Mouse (Mus musculus) erythroblast, embryonic 14.5 days (primary cell): ENCODE measurements around the gene Gm28048. TPM values are rescaled to one million over a fixed set of nuclear protein-coding genes. Genes with fewer than 3 reads are reported as not detected.
A peak's percentile ranks its signal among the peaks of the same experiment; 100 is the strongest.

Source experiments
- H3K27me3 ChIP-seq: 2 replicates; pipeline ENCODE4 v1.6.1; 2012; ENCODE audit warnings: inconsistent platforms; ENCODE audit not compliant: control insufficient read depth
- H3K36me3 ChIP-seq: 2 replicates; pipeline ENCODE4 v1.6.1; 2012; ENCODE audit warnings: mild to moderate bottlenecking, inconsistent platforms; ENCODE audit not compliant: control insufficient read depth
- H3K4me1 ChIP-seq: 2 replicates; pipeline ENCODE4 v1.6.1; 2012; ENCODE audit warnings: inconsistent platforms; ENCODE audit not compliant: control insufficient read depth
- H3K4me3 ChIP-seq: replicated peaks from 2 replicates; pipeline ENCODE3; 2012; ENCODE audit warnings: moderate library complexity, mild to moderate bottlenecking, inconsistent platforms
- H3K9me3 ChIP-seq: 2 replicates; pipeline ENCODE4 v1.6.1; 2012; ENCODE audit warnings: low read length, inconsistent platforms, mixed read lengths; ENCODE audit not compliant: control insufficient read depth
- GATA1 ChIP-seq: IDR thresholded peaks from 2 replicates; pipeline ENCODE4 v1.6.1; 2012; ENCODE audit warnings: low read length, inconsistent platforms, mixed read lengths
- TAL1 ChIP-seq: IDR thresholded peaks from 3 replicates; pipeline ENCODE4 v1.6.1; 2012; ENCODE audit warnings: low read length, inconsistent platforms, mixed read lengths
- polyA plus RNA-seq: library from polyadenylated mRNA; stranded (reverse); fragments of >175 nt; gene quantifications from 2 replicates; pipeline ENCODE4 v1.2.3, GENCODE M21; 2012

Gm28048 gene
- polyA plus RNA-seq, 1 experiment: not detected

DNA sequence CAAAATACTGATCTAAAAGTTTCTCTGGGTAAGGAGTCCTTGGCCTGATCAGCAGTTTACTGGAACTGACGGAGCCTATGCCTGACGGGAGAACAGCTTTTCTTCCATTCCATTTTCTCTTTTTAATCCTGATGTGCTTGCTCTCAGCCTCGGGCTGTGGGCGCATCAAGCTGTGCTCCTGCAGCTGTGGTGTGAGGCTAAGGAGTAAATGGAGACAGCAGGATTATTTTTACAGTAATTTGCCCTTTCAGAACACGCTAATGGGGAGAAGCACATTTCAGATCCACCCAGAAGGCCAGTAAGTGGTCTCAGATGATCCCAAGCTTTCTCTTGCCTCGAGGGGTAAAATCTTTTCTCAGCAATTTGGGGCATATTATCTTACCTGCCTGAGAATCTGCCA lies 107.1 kb downstream of the Gm28048 start:
- no peak for TF ChIP-seq GATA1
- no peak for TF ChIP-seq TAL1
- H3K36me3 ChIP-seq: no peaks in the 10 kb centered on the region
- no peaks in the 10 kb centered on the region for H3K27me3 ChIP-seq
- H3K9me3 ChIP-seq: no peaks in the 10 kb centered on the region
- H3K4me1 ChIP-seq: peaks cover 27% of the 10 kb centered on the region
- no peak overlapping the region for H3K4me3 ChIP-seq

DNA sequence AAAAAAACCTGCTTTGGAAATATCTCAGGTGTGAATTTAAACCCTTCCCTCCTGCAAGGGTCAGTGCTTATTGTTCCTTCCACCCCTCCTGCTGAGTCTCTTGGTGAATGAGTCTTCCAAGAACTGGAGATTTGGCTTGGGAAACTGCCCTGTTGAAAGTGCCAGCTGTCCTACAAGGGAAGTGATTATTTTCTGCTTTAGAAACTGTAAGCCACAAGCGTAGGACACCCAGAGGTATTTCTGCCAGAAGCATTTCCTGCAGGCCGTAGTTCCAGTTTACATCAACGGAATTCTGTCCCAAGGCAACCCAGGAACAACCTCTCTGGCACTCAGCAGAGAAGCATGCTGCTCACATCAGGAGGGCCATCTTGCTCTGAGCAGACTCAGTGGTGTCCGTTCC lies 108.5 kb downstream of the Gm28048 start:
- no peaks in the 10 kb centered on the region for H3K9me3 ChIP-seq
- no peaks in the 10 kb centered on the region for H3K27me3 ChIP-seq
- TF ChIP-seq GATA1 (no peak), TAL1 (no peak)
- no peak overlapping the region for H3K4me3 ChIP-seq
- H3K36me3 ChIP-seq: no peaks in the 10 kb centered on the region
- peaks cover 25% of the 10 kb centered on the region for H3K4me1 ChIP-seq

DNA sequence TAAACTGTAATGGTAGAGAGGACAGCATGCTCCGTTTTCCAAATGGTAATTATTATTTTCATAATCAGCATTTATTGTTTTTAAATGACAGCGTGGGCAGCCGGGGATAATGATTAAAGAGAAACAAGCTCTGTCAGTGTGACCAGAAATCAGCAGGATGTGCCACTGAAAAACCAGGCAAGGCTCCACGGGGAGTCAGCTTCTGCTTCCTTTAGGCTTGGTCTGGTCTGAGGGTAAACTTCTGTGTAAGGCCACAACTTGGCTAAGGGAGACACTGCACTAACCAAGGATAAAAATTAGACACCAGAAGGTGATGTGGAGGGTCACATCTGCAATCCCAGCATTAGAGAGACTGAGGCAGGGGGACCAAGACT lies 109.6 kb downstream of the Gm28048 start:
- no peaks in the 10 kb centered on the region for H3K36me3 ChIP-seq
- H3K4me3 ChIP-seq: peak overlapping the region; percentile 47
- no peaks in the 10 kb centered on the region for H3K9me3 ChIP-seq
- peaks cover 20% of the 10 kb centered on the region for H3K4me1 ChIP-seq
- no peaks in the 10 kb centered on the region for H3K27me3 ChIP-seq
- TF ChIP-seq GATA1: no peak
- no peak for TF ChIP-seq TAL1

DNA sequence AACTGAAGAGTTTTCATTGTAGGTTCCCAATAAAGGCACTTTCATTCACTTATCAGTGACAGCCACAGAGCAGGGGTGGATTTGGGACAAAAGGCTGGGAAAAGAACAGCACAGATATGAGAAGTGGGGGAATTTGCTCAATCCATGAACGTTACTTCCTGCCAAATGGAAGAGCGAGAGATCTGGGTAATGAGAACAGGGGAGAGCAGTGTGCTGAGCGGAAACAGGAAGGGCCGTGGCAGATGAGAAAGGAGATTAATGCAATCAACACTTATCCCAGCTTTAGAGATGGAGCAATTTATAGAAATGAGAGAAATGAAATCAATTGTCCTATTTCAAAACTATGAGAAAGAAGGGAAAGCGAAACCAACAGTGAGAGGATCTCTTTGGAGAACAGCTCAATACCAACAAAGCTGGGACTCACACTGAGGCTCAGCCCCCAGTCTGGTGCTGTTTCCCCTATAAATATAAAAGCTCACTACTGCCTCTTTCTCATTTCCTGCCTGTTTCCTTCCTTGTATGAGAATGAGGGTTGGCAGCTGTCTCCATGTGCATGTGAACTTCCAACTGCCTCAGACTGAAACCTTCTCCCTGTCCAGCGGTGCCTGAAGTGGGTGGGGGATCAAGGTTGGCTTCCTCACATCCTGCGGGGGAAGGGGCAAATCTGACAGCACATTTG lies 110.1 kb downstream of the Gm28048 start:
- Histone ChIP-seq H3K4me1 (peaks cover 16% of the 10 kb centered on the region), H3K4me3 (peak overlapping the region; percentile 47), H3K36me3 (no peaks in the 10 kb centered on the region), H3K9me3 (no peaks in the 10 kb centered on the region), H3K27me3 (no peaks in the 10 kb centered on the region)
- no peak for TF ChIP-seq TAL1

DNA sequence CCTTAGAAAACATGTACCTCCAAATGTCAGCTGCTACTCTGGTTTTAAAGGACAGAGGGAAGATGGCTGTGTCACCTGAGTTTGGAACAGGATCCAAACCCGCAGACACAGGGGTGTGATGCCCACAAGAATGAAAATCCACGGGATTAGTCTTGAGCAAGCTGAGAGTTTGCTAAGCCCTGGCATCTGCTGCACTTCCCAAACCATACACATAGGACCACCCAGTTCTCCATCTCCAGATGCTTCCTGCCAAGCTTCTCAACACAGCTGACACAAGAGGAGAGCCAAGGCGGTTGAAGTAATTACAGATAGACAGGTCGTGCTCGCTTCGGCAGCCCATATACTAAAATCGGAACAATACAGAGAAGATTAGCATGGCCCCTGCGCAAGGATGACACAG lies 113.3 kb downstream of the Gm28048 start:
- Histone ChIP-seq H3K27me3 (no peaks in the 10 kb centered on the region), H3K4me3 (no peak overlapping the region), H3K4me1 (peaks cover 13% of the 10 kb centered on the region), H3K9me3 (no peaks in the 10 kb centered on the region), H3K36me3 (no peaks in the 10 kb centered on the region)
- no peak for TF ChIP-seq GATA1
- TF ChIP-seq TAL1: no peak

DNA sequence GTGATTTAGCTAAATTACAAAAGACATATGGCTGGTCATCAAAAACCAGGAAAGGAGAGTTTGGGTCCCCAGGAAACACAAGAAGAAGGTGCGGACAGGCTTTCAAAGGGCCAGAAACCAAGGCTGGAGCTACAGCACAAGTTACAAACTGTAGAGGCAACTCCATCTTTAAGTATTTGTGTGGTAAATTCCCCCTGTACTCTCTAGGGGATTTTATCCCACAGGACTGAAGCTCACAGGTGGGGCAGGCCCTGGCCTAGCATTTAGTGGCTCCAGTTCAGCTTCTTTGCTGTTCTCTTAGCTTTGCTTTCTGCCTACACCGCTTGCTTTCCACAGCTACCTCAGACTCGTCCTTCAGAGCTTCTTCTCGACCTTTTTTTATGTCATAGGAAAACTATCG lies 114.2 kb downstream of the Gm28048 start:
- TF ChIP-seq GATA1: no peak
- TF ChIP-seq TAL1: no peak

DNA sequence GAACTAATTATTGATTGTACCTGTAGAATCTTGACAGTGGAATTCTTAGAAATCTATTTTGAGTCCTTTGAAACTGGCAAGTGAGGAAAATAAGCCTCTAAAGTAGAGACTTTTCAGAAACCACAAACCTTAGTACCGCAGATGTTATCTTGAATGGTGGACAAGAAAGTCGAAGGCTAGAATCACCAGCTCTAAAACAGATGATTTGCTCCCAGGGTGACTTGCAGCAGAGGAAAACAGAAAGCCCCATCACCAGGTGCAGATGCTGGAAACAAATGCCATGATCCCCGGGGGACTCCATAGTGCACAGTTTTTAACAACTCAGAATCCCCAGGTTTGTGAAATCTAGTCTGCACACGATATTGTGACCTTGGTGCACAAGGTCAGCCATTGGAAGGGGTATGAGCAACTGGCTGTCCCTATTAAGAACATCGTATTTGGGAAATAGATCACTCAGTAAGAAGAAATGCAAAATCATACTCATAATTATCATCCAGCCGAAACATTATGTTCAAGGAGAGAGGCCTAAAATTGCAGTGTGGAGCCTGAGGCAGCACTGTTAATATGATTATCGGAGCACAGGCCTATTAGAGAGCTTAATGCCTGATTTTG lies 116.1 kb downstream of the Gm28048 start:
- no peaks in the 10 kb centered on the region; the same call in 1 of the 2 replicates for H3K27me3 ChIP-seq
- H3K4me3 ChIP-seq: no peak overlapping the region
- TF ChIP-seq GATA1: no peak
- TF ChIP-seq TAL1: no peak
- H3K4me1 ChIP-seq: peaks cover 1% of the 10 kb centered on the region
- H3K36me3 ChIP-seq: no peaks in the 10 kb centered on the region
- no peaks in the 10 kb centered on the region for H3K9me3 ChIP-seq

More for the DNA sequence above, 114.2 kb downstream of the Gm28048 start:
- Histone ChIP-seq H3K4me3 (no peak overlapping the region), H3K36me3 (no peaks in the 10 kb centered on the region), H3K27me3 (no peaks in the 10 kb centered on the region), H3K9me3 (no peaks in the 10 kb centered on the region), H3K4me1 (peaks cover 13% of the 10 kb centered on the region)

DNA sequence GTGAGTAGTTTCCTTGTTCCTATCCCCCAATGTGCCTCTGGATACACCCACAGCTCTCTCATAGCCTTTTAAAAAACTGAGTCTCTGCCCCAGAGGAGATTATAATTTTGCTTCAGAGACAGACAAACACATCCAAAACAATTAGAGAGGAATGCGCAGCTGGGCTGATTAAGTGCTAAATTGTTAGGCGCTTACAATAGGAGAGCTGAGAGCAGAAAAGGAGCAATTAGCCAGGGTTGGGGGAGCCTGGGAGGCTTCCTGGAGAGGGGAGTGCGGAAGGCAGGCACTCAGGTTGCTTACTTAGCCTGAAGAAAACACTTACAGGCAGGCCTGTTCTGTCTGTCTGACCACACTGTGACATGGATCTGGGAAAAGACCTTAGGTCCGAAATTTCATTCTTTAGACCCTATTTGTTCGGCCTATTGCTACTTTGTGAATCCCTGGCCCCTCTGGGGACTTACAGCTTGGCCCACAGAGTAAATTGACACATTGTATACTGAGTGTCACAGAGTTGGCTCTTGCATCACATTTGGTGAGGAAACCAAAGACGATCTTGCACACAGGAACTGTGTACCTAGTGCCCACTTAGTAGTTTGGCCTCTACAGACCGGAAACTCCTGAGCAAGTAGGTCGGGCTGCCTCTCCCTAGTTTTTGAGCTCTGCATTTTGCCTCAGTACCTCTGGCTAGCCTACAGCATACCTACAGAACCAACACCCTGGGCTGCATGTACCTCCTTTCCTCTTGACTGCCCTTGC lies 117.4 kb downstream of the Gm28048 start:
- Histone ChIP-seq H3K27me3 (peaks cover 5% of the 10 kb centered on the region; the same call in 1 of the 2 replicates), H3K4me1 (peaks cover 13% of the 10 kb centered on the region), H3K36me3 (no peaks in the 10 kb centered on the region), H3K9me3 (no peaks in the 10 kb centered on the region), H3K4me3 (no peak overlapping the region)
- TF ChIP-seq TAL1: no peak
- no peak for TF ChIP-seq GATA1

DNA sequence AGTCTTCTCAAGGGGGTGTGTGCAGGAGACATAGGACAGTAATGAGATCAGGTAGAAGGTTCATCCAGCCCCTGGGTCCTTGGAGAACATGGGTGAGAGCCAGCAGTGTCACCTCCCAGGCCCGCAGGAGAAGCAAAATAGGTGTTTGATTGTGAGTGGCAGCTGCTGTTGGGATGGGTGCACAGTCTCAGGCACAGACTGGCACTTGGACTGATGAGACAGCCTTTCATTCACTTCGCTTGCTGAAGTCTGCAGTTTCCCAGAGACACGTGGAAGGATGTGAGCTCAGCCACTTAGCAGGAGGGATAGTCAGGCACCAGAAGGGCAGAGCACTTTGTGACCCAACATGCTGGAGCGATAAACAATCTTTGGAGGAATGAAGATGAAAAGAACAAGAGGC lies 118.3 kb downstream of the Gm28048 start:
- TF ChIP-seq GATA1 (no peak), TAL1 (no peak)
- Histone ChIP-seq H3K4me1 (peaks cover 20% of the 10 kb centered on the region), H3K36me3 (no peaks in the 10 kb centered on the region), H3K9me3 (no peaks in the 10 kb centered on the region), H3K4me3 (no peak overlapping the region), H3K27me3 (peaks cover 12% of the 10 kb centered on the region)
